Mouse (Mus musculus): ENCODE measurements around the gene Syn2.

DNA sequence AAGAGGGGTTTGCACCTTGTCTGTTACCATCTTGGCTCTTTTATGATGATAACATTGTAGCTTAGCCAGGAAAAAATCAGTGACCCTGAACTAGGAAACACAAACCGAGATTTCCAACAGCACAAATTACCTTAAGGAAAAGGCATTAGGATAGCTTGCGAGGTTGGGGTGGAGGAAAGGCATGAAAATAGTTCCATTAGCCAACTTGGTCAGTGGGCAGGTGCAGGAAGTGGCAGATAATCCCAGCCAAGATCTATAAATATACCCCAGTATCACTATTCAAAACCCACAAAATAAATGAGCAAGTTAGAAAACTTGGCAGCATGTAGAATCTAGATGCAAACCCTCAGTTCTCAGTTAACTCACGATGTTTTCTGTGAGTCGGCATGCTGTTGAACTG is 97.1 kb downstream of the Syn2 start:
- no peak for TF ChIP-seq CTCF (IDR thresholded peaks at IDR 0.05; ENCODE audit: control insufficient read depth, insufficient read depth, insufficient read length)
- TF ChIP-seq MYOG (IDR thresholded peaks at IDR 0.05; ENCODE audit: control insufficient read depth, extremely low read depth, insufficient read length): no peak

Measured in C2C12 (cell line).